Mouse (Mus musculus) CH12.LX (cell line): ENCODE data around the gene Gm5426. TPM values are rescaled to one million over a fixed set of nuclear protein-coding genes. Genes with fewer than 3 reads are reported as not detected.

Source experiments
- DNase-seq: peaks from one replicate; pipeline ENCODE4 v3.0.0-alpha.2; 2013; ENCODE audit errors: extremely low read depth
- H3K27ac ChIP-seq: 2 replicates; pipeline ENCODE4 v1.5.1; 2012; ENCODE audit warnings: low read depth, mild to moderate bottlenecking, control low read depth, moderate library complexity; ENCODE audit not compliant: insufficient read depth
- H3K27me3 ChIP-seq: replicated peaks from 2 replicates; pipeline ENCODE3; 2012; ENCODE audit warnings: inconsistent platforms
- H3K36me3 ChIP-seq, 2 experiments: replicated peaks in 1 of 2; 2 replicates each; pipeline versions ENCODE3 to v1.6.1; 2012; ENCODE audit warnings: inconsistent platforms in 1 of 2, low read length in 1 of 2, mild to moderate bottlenecking in 1 of 2, mixed read lengths in 1 of 2, moderate library complexity in 1 of 2; ENCODE audit not compliant: control insufficient read depth in 1 of 2, insufficient read depth in 1 of 2
- H3K4me1 ChIP-seq, 2 experiments: 2 replicates each; pipeline ENCODE4 v1.6.1; 2012; ENCODE audit warnings: inconsistent platforms in 1 of 2, moderate library complexity in 1 of 2; ENCODE audit not compliant: insufficient read depth in 2 of 2, control insufficient read depth in 1 of 2
- H3K4me2 ChIP-seq: 2 replicates; pipeline ENCODE4 v1.6.1; 2012; ENCODE audit warnings: low read depth, mild to moderate bottlenecking, control low read depth; ENCODE audit not compliant: poor library complexity, insufficient read depth, severe bottlenecking
- H3K4me3 ChIP-seq, 3 experiments: fragments of 150-350 bp in 1 of 3; sonication (generic) in 1 of 3; replicated peaks in 1 of 3; 2 replicates each; pipeline versions ENCODE3 to v1.5.1; 2011 to 2012; ENCODE audit warnings: low read depth in 2 of 3, low read length in 2 of 3, mild to moderate bottlenecking in 2 of 3, moderate library complexity in 2 of 3, control low read depth in 1 of 3, improper control_type of control experiment in 1 of 3, inconsistent platforms in 1 of 3, mixed read lengths in 1 of 3; ENCODE audit not compliant: poor library complexity in 1 of 3
- H3K79me2 ChIP-seq: replicated peaks from 2 replicates; pipeline ENCODE4 v1.6.1; 2012; ENCODE audit warnings: mild to moderate bottlenecking, moderate library complexity; ENCODE audit not compliant: control insufficient read depth, poor library complexity, insufficient read depth, severe bottlenecking; ENCODE audit errors: extremely low read depth
- H3K9ac ChIP-seq: 2 replicates; pipeline ENCODE4 v1.6.1; 2012; ENCODE audit warnings: low read depth, mild to moderate bottlenecking, control low read depth, moderate library complexity; ENCODE audit not compliant: insufficient read depth
- H3K9me3 ChIP-seq: replicated peaks from 2 replicates; pipeline ENCODE3; 2012; ENCODE audit warnings: low read length, inconsistent platforms, mixed read lengths
- BHLHE40 ChIP-seq: IDR thresholded peaks from 2 replicates; pipeline ENCODE4 v1.6.1; 2011; ENCODE audit warnings: mild to moderate bottlenecking, low read depth, low read length, improper control_type of control experiment
- CTCF ChIP-seq, 2 experiments: IDR thresholded peaks in 1 of 2; conservative IDR thresholded peaks in 1 of 2; 2 replicates each; pipeline ENCODE4 v1.5.1; 2011 to 2012; ENCODE audit warnings: low read depth in 2 of 2, low read length in 2 of 2, improper control_type of control experiment in 1 of 2, inconsistent platforms in 1 of 2, mild to moderate bottlenecking in 1 of 2, moderate library complexity in 1 of 2
- GABPA ChIP-seq: IDR thresholded peaks from 2 replicates; pipeline ENCODE4 v1.6.1; 2012; ENCODE audit warnings: low read depth, low read length, improper control_type of control experiment, inconsistent platforms; ENCODE audit not compliant: insufficient replicate concordance
- HCFC1 ChIP-seq: IDR thresholded peaks from 2 replicates; pipeline ENCODE4 v1.6.1; 2012; ENCODE audit warnings: low read depth, mild to moderate bottlenecking, inconsistent platforms, low read length, improper control_type of control experiment
- KAT2A ChIP-seq: IDR thresholded peaks from 2 replicates; pipeline ENCODE4 v1.6.1; 2012; ENCODE audit warnings: low read length, improper control_type of control experiment, inconsistent platforms; ENCODE audit not compliant: insufficient replicate concordance
- MAFK ChIP-seq: IDR thresholded peaks from 2 replicates; pipeline ENCODE4 v1.6.1; 2011; ENCODE audit warnings: low read length, improper control_type of control experiment; ENCODE audit not compliant: insufficient replicate concordance
- MXI1 ChIP-seq: IDR thresholded peaks from 2 replicates; pipeline ENCODE4 v1.6.1; 2011; ENCODE audit warnings: mild to moderate bottlenecking, low read depth, low read length, improper control_type of control experiment
- NELFE ChIP-seq: IDR thresholded peaks from 2 replicates; pipeline ENCODE4 v1.6.1; 2011; ENCODE audit warnings: low read depth, low read length, improper control_type of control experiment
- PAX5 ChIP-seq: IDR thresholded peaks from 2 replicates; pipeline ENCODE4 v1.6.1; 2012; ENCODE audit warnings: low read length, inconsistent platforms, mixed read lengths
- RAD21 ChIP-seq: IDR thresholded peaks from 2 replicates; pipeline ENCODE4 v1.6.1; 2011; ENCODE audit warnings: low read depth, mild to moderate bottlenecking, low read length, improper control_type of control experiment, moderate library complexity
- SMC3 ChIP-seq: IDR thresholded peaks from 2 replicates; pipeline ENCODE4 v1.6.1; 2011; ENCODE audit warnings: low read depth, low read length, improper control_type of control experiment
- TBP ChIP-seq: conservative IDR thresholded peaks from 2 replicates; pipeline ENCODE4 v1.6.1; 2011; ENCODE audit warnings: low read depth, low read length, improper control_type of control experiment
- USF1 ChIP-seq: IDR thresholded peaks from 2 replicates; pipeline ENCODE4 v1.6.1; 2014; ENCODE audit warnings: low read depth, mild to moderate bottlenecking, inconsistent platforms, low read length, improper control_type of control experiment
- USF2 ChIP-seq: conservative IDR thresholded peaks from 2 replicates; pipeline ENCODE4 v1.6.1; 2011; ENCODE audit warnings: low read depth, low read length, improper control_type of control experiment
- ZC3H11A ChIP-seq: IDR thresholded peaks from 2 replicates; pipeline ENCODE4 v1.6.1; 2012; ENCODE audit warnings: low read depth, mild to moderate bottlenecking, inconsistent platforms, low read length, improper control_type of control experiment
- ZNF384 ChIP-seq: IDR thresholded peaks from 2 replicates; pipeline ENCODE4 v1.6.1; 2012; ENCODE audit warnings: low read depth, low read length, improper control_type of control experiment, inconsistent platforms
- dilution Hi-C: fragments of 300-500 bp; cut with MboI; formaldehyde crosslinking; loops from 2 replicates; pipeline ENCODE4 v1.14.3; 2020; ENCODE audit warnings: low sequenced_read_pairs; ENCODE audit not compliant: extremely low pct_unique_long_range_greater_than_20kb, extremely low pct_ligation_motif_present
- in situ Hi-C: fragments of 300-500 bp; cut with MboI; formaldehyde crosslinking; loops from 3 replicates; pipeline ENCODE4 v1.14.3; 2019; ENCODE audit warnings: low sequenced_read_pairs, low pct_ligation_motif_present, low pct_unique_long_range_greater_than_20kb, mixed read lengths
- polyA plus RNA-seq: library from polyadenylated mRNA; unstranded; fragments of >175 nt; gene quantifications from 2 replicates; pipeline ENCODE4 v1.2.1, GENCODE M21; 2012; ENCODE audit warnings: low read depth; ENCODE audit not compliant: insufficient read length
- total RNA-seq, 2 experiments: library from RNA; depleted of rRNA; stranded (reverse); fragments of 300-350 nt in 1 of 2; fragments of >200 nt in 1 of 2; gene quantifications; 2 replicates each; pipeline ENCODE4 v1.2.3; 2012 to 2014

The Gm5426 gene
- total and polyA plus RNA-seq, 3 experiments: not detected

GRCm38 (mm10) chr10:96096730-96097129, 39.7 kb upstream of the Gm5426 start:
- TF ChIP-seq PAX5 (no peak), USF1 (no peak), NELFE (no peak), MAFK (no peak), TBP (no peak), GABPA (no peak), HCFC1 (no peak), ZC3H11A (no peak), ZNF384 (no peak)
- Histone ChIP-seq H3K4me2 (no peak overlapping the region), H3K4me1 (peaks cover 0 to 16% of the 10 kb centered on the region in 2 experiments; a peak in 2 of 4 replicates), H3K79me2 (no peaks in the 10 kb centered on the region), H3K4me3 (no peak overlapping the region), H3K9ac (no peak overlapping the region), H3K36me3 (no peaks in the 10 kb centered on the region), H3K9me3 (no peaks in the 10 kb centered on the region), H3K27me3 (no peaks in the 10 kb centered on the region), H3K27ac (no peak overlapping the region)
- dilution Hi-C loops (no loop called here), in situ Hi-C loops (loop anchor here (25.0 kb wide), 1 partner anchor 559 kb away; no protein-coding TSS in a partner anchor)
- DNase-seq: no peak

DNA sequence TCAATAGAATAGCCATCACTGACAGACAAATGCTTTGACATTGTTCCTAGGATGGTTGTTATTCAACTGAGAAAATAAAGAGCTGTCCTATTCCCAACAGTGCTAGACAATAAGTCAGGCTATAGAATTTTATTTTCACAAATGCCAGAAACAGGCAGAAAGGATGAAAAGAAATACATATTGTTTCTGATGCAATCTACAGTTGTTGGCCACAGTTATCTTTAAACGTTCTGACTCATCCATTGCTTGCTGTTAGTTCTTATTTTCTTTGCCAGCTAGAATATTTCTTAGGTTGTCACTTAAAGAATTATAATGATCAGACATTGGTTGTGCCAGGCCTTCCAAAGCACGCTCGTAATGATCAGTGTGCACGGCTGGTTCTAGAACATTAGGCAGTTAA, 35.4 kb upstream of the Gm5426 start:
- Histone ChIP-seq H3K4me2 (no peak overlapping the region), H3K9ac (no peak overlapping the region), H3K79me2 (no peaks in the 10 kb centered on the region), H3K27ac (no peak overlapping the region), H3K27me3 (no peaks in the 10 kb centered on the region), H3K4me3 (no peak overlapping the region), H3K4me1 (peaks cover 4 to 11% of the 10 kb centered on the region in 2 experiments; a peak in 3 of 4 replicates), H3K9me3 (no peaks in the 10 kb centered on the region), H3K36me3 (no peaks in the 10 kb centered on the region)
- in situ Hi-C loops (loop anchor here (25.0 kb wide), 1 partner anchor 511 kb away; the partner anchor contains the start of gene Btg1), dilution Hi-C loops (no loop called here)
- no peak for DNase-seq
- TF ChIP-seq RAD21 (no peak), USF2 (no peak), BHLHE40 (no peak), MXI1 (no peak)

- H3K4me3 ChIP-seq: no peak overlapping the region
- no peaks in the 10 kb centered on the region for H3K36me3 ChIP-seq
- no peak for DNase-seq
- no peak overlapping the region for H3K4me2 ChIP-seq
- H3K27me3 ChIP-seq: no peaks in the 10 kb centered on the region
- H3K9ac ChIP-seq: no peak overlapping the region
- in situ Hi-C loops: loop anchor here (25.0 kb wide), 1 partner anchor 508 kb away; the partner anchor contains the start of gene Btg1
- H3K27ac ChIP-seq: no peak overlapping the region
- no peaks in the 10 kb centered on the region for H3K9me3 ChIP-seq
- peak in 1 of 2 experiments; percentile 52; a peak in 3 of 4 replicates for TF ChIP-seq CTCF (conservative IDR thresholded peaks at IDR 0.05 in 1 of 2, IDR thresholded peaks at IDR 0.05 in 1 of 2; ENCODE audit: low read depth in 2 of 2, low read length in 2 of 2)
- TF ChIP-seq RAD21: peak; percentile 11
- TF ChIP-seq SMC3: peak; percentile 17; the same call in 1 of the 2 replicates
- no peak for TF ChIP-seq KAT2A
- TF ChIP-seq, all 38 proteins: peak for 3
- dilution Hi-C loops: no loop called here
- H3K79me2 ChIP-seq: no peaks in the 10 kb centered on the region
- peaks cover 11 to 21% of the 10 kb centered on the region in 2 experiments for H3K4me1 ChIP-seq
These were observed 32.2 kb upstream of the Gm5426 start for GRCm38 (mm10) chr10:96104158-96104557.
